Mouse (Mus musculus) MEL (cell line): ENCODE measurements at regions not wholly inside any gene's neighbourhood (a gene's known extent, or its start where the extent isn't known, plus 50 kb on each side); places are given as distances from the start of the nearest gene placed in this dataset.

Source experiments
- DNase-seq: peaks from one replicate; pipeline ENCODE4 v3.0.0; 2011; ENCODE audit warnings: low read depth, low spot score
- H3K27ac ChIP-seq: 2 replicates; pipeline ENCODE4 v1.5.1; 2012; ENCODE audit warnings: low read depth, mild to moderate bottlenecking, control low read depth, low read length, moderate library complexity; ENCODE audit not compliant: control insufficient read depth
- H3K27me3 ChIP-seq, 2 experiments: fragments of 150-350 bp in 1 of 2; sonication (generic) in 1 of 2; 2 replicates each; pipeline ENCODE4 v1.6.1; 2012; ENCODE audit warnings: low read length in 2 of 2, mild to moderate bottlenecking in 2 of 2, improper control_type of control experiment in 1 of 2, moderate library complexity in 1 of 2; ENCODE audit not compliant: insufficient read depth in 2 of 2, control insufficient read depth in 1 of 2
- H3K36me3 ChIP-seq, 2 experiments: 2 replicates each; pipeline ENCODE4 v1.6.1; 2012 to 2014; ENCODE audit warnings: low read length in 2 of 2, improper control_type of control experiment in 1 of 2, inconsistent platforms in 1 of 2, mild to moderate bottlenecking in 1 of 2; ENCODE audit not compliant: insufficient read depth in 2 of 2, control insufficient read depth in 1 of 2
- H3K4me1 ChIP-seq, 2 experiments: fragments of 150-350 bp in 1 of 2; sonication (generic) in 1 of 2; 2 replicates each; pipeline ENCODE4 v1.6.1; 2012; ENCODE audit warnings: low read length in 2 of 2, improper control_type of control experiment in 1 of 2, mild to moderate bottlenecking in 1 of 2; ENCODE audit not compliant: insufficient read depth in 2 of 2, control insufficient read depth in 1 of 2
- H3K4me3 ChIP-seq, 2 experiments: fragments of 150-350 bp in 1 of 2; sonication (generic) in 1 of 2; 2 replicates each; pipeline ENCODE4 v1.5.1; 2012; ENCODE audit warnings: low read depth in 2 of 2, low read length in 2 of 2, mild to moderate bottlenecking in 2 of 2, moderate library complexity in 2 of 2, control low read depth in 1 of 2, improper control_type of control experiment in 1 of 2; ENCODE audit not compliant: control insufficient read depth in 1 of 2, insufficient read depth in 1 of 2
- H3K79me2 ChIP-seq: 2 replicates; pipeline ENCODE4 v1.6.1; 2012; ENCODE audit warnings: mild to moderate bottlenecking, low read length, moderate library complexity; ENCODE audit not compliant: control insufficient read depth, poor library complexity, insufficient read depth
- H3K9ac ChIP-seq: 2 replicates; pipeline ENCODE4 v1.6.1; 2012; ENCODE audit warnings: low read depth, mild to moderate bottlenecking, control low read depth, low read length, moderate library complexity; ENCODE audit not compliant: control insufficient read depth, poor library complexity, severe bottlenecking
- H3K9me3 ChIP-seq: fragments of 150-350 bp; sonication (generic); replicated peaks from 2 replicates; pipeline ENCODE4 v1.6.1; 2012; ENCODE audit warnings: mild to moderate bottlenecking, low read length, improper control_type of control experiment, moderate library complexity; ENCODE audit not compliant: insufficient read depth
- BHLHE40 ChIP-seq: IDR thresholded peaks from 2 replicates; pipeline ENCODE4 v1.6.1; 2012; ENCODE audit warnings: low read depth, mild to moderate bottlenecking, inconsistent platforms, low read length, improper control_type of control experiment, borderline replicate concordance
- CHD1 ChIP-seq: IDR thresholded peaks from 2 replicates; pipeline ENCODE4 v1.6.1; 2012; ENCODE audit warnings: low read depth, mild to moderate bottlenecking, inconsistent platforms, low read length, improper control_type of control experiment
- CTCF ChIP-seq, 3 experiments: IDR thresholded peaks in 2 of 3; conservative IDR thresholded peaks in 1 of 3; 2 replicates each; pipeline ENCODE4 v1.5.1; 2011 to 2012; ENCODE audit warnings: low read length in 3 of 3, low read depth in 2 of 3, mild to moderate bottlenecking in 2 of 3, improper control_type of control experiment in 1 of 3, inconsistent platforms in 1 of 3, mixed read lengths in 1 of 3, moderate library complexity in 1 of 3; ENCODE audit not compliant: control insufficient read depth in 1 of 3, insufficient read depth in 1 of 3, poor library complexity in 1 of 3, severe bottlenecking in 1 of 3
- E2F4 ChIP-seq: IDR thresholded peaks from 2 replicates; pipeline ENCODE4 v1.6.1; 2011; ENCODE audit warnings: low read depth, low read length, improper control_type of control experiment, borderline replicate concordance
- ELF1 ChIP-seq: IDR thresholded peaks from 2 replicates; pipeline ENCODE4 v1.6.1; 2014; ENCODE audit warnings: low read depth, mild to moderate bottlenecking, inconsistent platforms, low read length, improper control_type of control experiment, moderate library complexity
- EP300 ChIP-seq, 2 experiments: IDR thresholded peaks; 2 replicates each; pipeline ENCODE4 v1.6.1; 2011; ENCODE audit warnings: improper control_type of control experiment in 2 of 2, low read length in 2 of 2, low read depth in 1 of 2, mild to moderate bottlenecking in 1 of 2
- GABPA ChIP-seq: IDR thresholded peaks from 2 replicates; pipeline ENCODE4 v1.6.1; 2012; ENCODE audit warnings: low read depth, mild to moderate bottlenecking, inconsistent platforms, low read length, improper control_type of control experiment, moderate library complexity
- GATA1 ChIP-seq: IDR thresholded peaks from 2 replicates; pipeline ENCODE4 v1.6.1; 2011; ENCODE audit warnings: low read depth, low read length, improper control_type of control experiment
- HCFC1 ChIP-seq: IDR thresholded peaks from 2 replicates; pipeline ENCODE4 v1.6.1; 2012; ENCODE audit warnings: low read depth, mild to moderate bottlenecking, inconsistent platforms, low read length, improper control_type of control experiment, moderate library complexity
- MAFK ChIP-seq: IDR thresholded peaks from 2 replicates; pipeline ENCODE4 v1.6.1; 2011; ENCODE audit warnings: low read depth, mild to moderate bottlenecking, low read length, improper control_type of control experiment, borderline replicate concordance
- MXI1 ChIP-seq: IDR thresholded peaks from 2 replicates; pipeline ENCODE4 v1.6.1; 2011; ENCODE audit warnings: mild to moderate bottlenecking, low read depth, low read length, improper control_type of control experiment
- MYB ChIP-seq: IDR thresholded peaks from 2 replicates; pipeline ENCODE4 v1.6.1; 2011; ENCODE audit warnings: mild to moderate bottlenecking, low read depth, low read length, improper control_type of control experiment
- NELFE ChIP-seq: IDR thresholded peaks from 2 replicates; pipeline ENCODE4 v1.6.1; 2011; ENCODE audit warnings: low read depth, low read length, improper control_type of control experiment
- NRF1 ChIP-seq: IDR thresholded peaks from 2 replicates; pipeline ENCODE4 v1.6.1; 2014; ENCODE audit warnings: low read depth, mild to moderate bottlenecking, inconsistent platforms, low read length, improper control_type of control experiment, moderate library complexity; ENCODE audit not compliant: poor library complexity, insufficient read depth, severe bottlenecking
- POLR2A ChIP-seq, 2 experiments: IDR thresholded peaks; 2 replicates each; pipeline ENCODE4 v1.6.1; 2011 to 2012; ENCODE audit warnings: low read length in 2 of 2, mild to moderate bottlenecking in 2 of 2, control low read depth in 1 of 2, improper control_type of control experiment in 1 of 2, low read depth in 1 of 2, moderate library complexity in 1 of 2; ENCODE audit not compliant: control insufficient read depth in 1 of 2, insufficient read depth in 1 of 2, poor library complexity in 1 of 2
- POLR2AphosphoS5 ChIP-seq: IDR thresholded peaks from 2 replicates; pipeline ENCODE4 v1.6.1; 2012; ENCODE audit warnings: low read depth, borderline replicate concordance, mild to moderate bottlenecking, inconsistent platforms, low read length, moderate library complexity, mixed read lengths
- RCOR1 ChIP-seq: IDR thresholded peaks from 2 replicates; pipeline ENCODE4 v1.6.1; 2012; ENCODE audit warnings: low read depth, mild to moderate bottlenecking, inconsistent platforms, low read length, improper control_type of control experiment
- SIN3A ChIP-seq: IDR thresholded peaks from 2 replicates; pipeline ENCODE4 v1.6.1; 2012; ENCODE audit warnings: low read length, improper control_type of control experiment, inconsistent platforms
- SMC3 ChIP-seq: IDR thresholded peaks from 2 replicates; pipeline ENCODE4 v1.6.1; 2011; ENCODE audit warnings: low read depth, low read length, improper control_type of control experiment
- TAL1 ChIP-seq: IDR thresholded peaks from 2 replicates; pipeline ENCODE4 v1.6.1; 2012; ENCODE audit warnings: mild to moderate bottlenecking, inconsistent platforms, low read length, moderate library complexity, mixed read lengths
- TCF12 ChIP-seq: IDR thresholded peaks from 2 replicates; pipeline ENCODE4 v1.6.1; 2014; ENCODE audit warnings: low read depth, mild to moderate bottlenecking, inconsistent platforms, low read length, improper control_type of control experiment, moderate library complexity
- USF2 ChIP-seq, 2 experiments: IDR thresholded peaks; 2 replicates each; pipeline ENCODE4 v1.6.1; 2011 to 2012; ENCODE audit warnings: improper control_type of control experiment in 2 of 2, low read length in 2 of 2, borderline replicate concordance in 1 of 2, inconsistent platforms in 1 of 2, low read depth in 1 of 2, mild to moderate bottlenecking in 1 of 2; ENCODE audit not compliant: insufficient read depth in 1 of 2
- ZC3H11A ChIP-seq: IDR thresholded peaks from 2 replicates; pipeline ENCODE4 v1.6.1; 2012; ENCODE audit warnings: low read depth, mild to moderate bottlenecking, inconsistent platforms, low read length, improper control_type of control experiment
- ZKSCAN1 ChIP-seq: IDR thresholded peaks from 2 replicates; pipeline ENCODE4 v1.6.1; 2012; ENCODE audit warnings: low read depth, mild to moderate bottlenecking, inconsistent platforms, low read length, improper control_type of control experiment, moderate library complexity
- ZMIZ1 ChIP-seq: IDR thresholded peaks from 2 replicates; pipeline ENCODE4 v1.6.1; 2012; ENCODE audit warnings: low read depth, mild to moderate bottlenecking, inconsistent platforms, low read length, improper control_type of control experiment, moderate library complexity

DNA sequence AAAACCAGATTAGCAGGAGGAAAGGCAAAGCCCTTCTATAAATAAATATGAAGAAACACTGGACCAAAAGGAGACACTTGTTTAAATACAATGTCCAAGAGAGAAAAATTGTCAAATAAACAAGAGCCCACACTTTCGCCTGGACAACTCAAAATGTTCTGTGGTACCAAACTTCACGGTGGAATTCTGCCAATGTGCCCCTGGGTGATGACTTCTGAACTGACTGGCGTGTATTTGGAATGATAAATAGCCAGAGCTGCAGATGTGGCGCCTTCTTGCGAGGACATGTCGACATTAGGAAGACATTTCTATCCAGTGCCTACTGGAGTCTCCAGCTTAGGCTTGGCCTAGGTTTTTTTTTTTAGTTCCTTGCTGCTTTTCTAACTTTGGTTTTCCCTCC is 191.1 kb upstream of the Habp2 start:
- TF ChIP-seq TCF12 (no peak), POLR2A (IDR thresholded peaks at IDR 0.05; ENCODE audit: control insufficient read depth in 1 of 2, insufficient read depth in 1 of 2, low read depth in 1 of 2, low read length in 2 of 2, poor library complexity in 1 of 2) (no peak), NELFE (no peak), ZC3H11A (no peak), RCOR1 (no peak), SMC3 (no peak), ZMIZ1 (no peak), EP300 (IDR thresholded peaks at IDR 0.05; ENCODE audit: low read depth in 1 of 2, low read length in 2 of 2) (no peak), POLR2AphosphoS5 (no peak), ELF1 (no peak), TAL1 (no peak), MAFK (no peak), HCFC1 (no peak), NRF1 (no peak)
- Histone ChIP-seq H3K9me3 (no peaks in the 10 kb centered on the region), H3K36me3 (no peaks in the 10 kb centered on the region), H3K4me3 (no peak overlapping the region), H3K4me1 (no peaks in the 10 kb centered on the region), H3K27ac (no peak overlapping the region), H3K79me2 (no peaks in the 10 kb centered on the region), H3K27me3 (no peaks in the 10 kb centered on the region; a peak in 1 of 4 replicates), H3K9ac (no peak overlapping the region)
- DNase-seq, result no peak

DNA sequence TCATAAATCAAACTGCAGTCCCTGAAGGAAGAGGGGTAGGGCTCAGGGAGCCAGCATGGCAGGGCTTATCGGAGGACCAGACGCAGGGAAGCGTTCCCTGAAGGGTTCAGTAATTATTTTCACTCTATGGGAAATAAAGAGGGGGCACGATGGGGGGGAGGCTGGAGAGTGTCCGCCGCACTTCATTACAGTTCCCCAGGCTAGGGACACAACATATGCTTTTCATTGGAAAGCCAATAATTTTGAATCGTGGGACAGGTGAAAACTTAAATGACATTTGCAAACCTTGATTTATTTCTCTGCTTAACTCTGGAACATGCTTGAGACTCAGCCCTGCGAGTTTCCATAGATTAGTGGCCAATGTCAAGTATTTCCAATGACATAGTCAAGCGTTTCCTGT is 187.2 kb upstream of the Habp2 start:
- Histone ChIP-seq H3K27me3 (no peaks in the 10 kb centered on the region), H3K27ac (no peak overlapping the region), H3K79me2 (no peaks in the 10 kb centered on the region), H3K9ac (no peak overlapping the region), H3K36me3 (no peaks in the 10 kb centered on the region), H3K9me3 (no peaks in the 10 kb centered on the region), H3K4me3 (no peak overlapping the region), H3K4me1 (no peaks in the 10 kb centered on the region)
- TF ChIP-seq CTCF (IDR thresholded peaks at IDR 0.05 in 2 of 3, conservative IDR thresholded peaks at IDR 0.05 in 1 of 3; ENCODE audit: control insufficient read depth in 1 of 3, insufficient read depth in 1 of 3, low read depth in 2 of 3, low read length in 3 of 3, poor library complexity in 1 of 3, severe bottlenecking in 1 of 3) (no peak), GABPA (no peak), MXI1 (no peak), CHD1 (no peak), NELFE (no peak), SIN3A (no peak), NRF1 (no peak), USF2 (IDR thresholded peaks at IDR 0.05; ENCODE audit: borderline replicate concordance in 1 of 2, insufficient read depth in 1 of 2, low read depth in 1 of 2, low read length in 2 of 2) (no peak), E2F4 (no peak), EP300 (IDR thresholded peaks at IDR 0.05; ENCODE audit: low read depth in 1 of 2, low read length in 2 of 2) (no peak), MYB (no peak), BHLHE40 (no peak), GATA1 (no peak), RCOR1 (no peak), ZKSCAN1 (no peak)
- no peak for DNase-seq
